Mouse (Mus musculus) embryonic facial prominence, embryonic 11.5 days (tissue): ENCODE measurements around the gene Galnt18. TPM values are rescaled to one million over a fixed set of nuclear protein-coding genes. Genes with fewer than 3 reads are reported as not detected.

Experiments
- ATAC-seq: fragments of 200-750 bp; cut with Nextera tagmentation; replicated peaks from 2 replicates; pipeline ENCODE4 v1.8.0; 2017; ENCODE audit warnings: low read depth; ENCODE audit not compliant: insufficient number of reproducible peaks, low FRiP score, low TSS enrichment
- DNase-seq: peaks from one replicate; pipeline ENCODE4 v3.0.0-alpha.2; 2015; ENCODE audit warnings: low spot score
- H3K27ac ChIP-seq: fragments of 300-500 bp; sonication (generic); replicated peaks from 2 replicates; pipeline ENCODE4 v1.5.1; 2014; ENCODE audit warnings: mild to moderate bottlenecking, low read depth, low read length, control low read depth
- H3K27me3 ChIP-seq: fragments of 300-500 bp; sonication (generic); 2 replicates; pipeline ENCODE4 v1.6.1; 2014; ENCODE audit warnings: mild to moderate bottlenecking, low read length, moderate library complexity, mixed read lengths; ENCODE audit not compliant: control insufficient read depth, insufficient read depth
- H3K36me3 ChIP-seq: fragments of 300-500 bp; sonication (generic); replicated peaks from 2 replicates; pipeline ENCODE4 v1.6.1; 2014; ENCODE audit warnings: low read depth, mild to moderate bottlenecking, low read length, moderate library complexity, mixed read lengths; ENCODE audit not compliant: control insufficient read depth, insufficient read depth
- H3K4me1 ChIP-seq: fragments of 300-500 bp; sonication (generic); 2 replicates; pipeline ENCODE4 v1.6.1; 2014; ENCODE audit warnings: low read length, mixed read lengths; ENCODE audit not compliant: control insufficient read depth, insufficient read depth
- H3K4me2 ChIP-seq: fragments of 300-500 bp; sonication (generic); 2 replicates; pipeline ENCODE4 v1.6.1; 2014; ENCODE audit warnings: low read depth, mild to moderate bottlenecking, control low read depth, low read length, moderate library complexity
- H3K4me3 ChIP-seq: fragments of 300-500 bp; sonication (generic); 2 replicates; pipeline ENCODE4 v1.5.1; 2014; ENCODE audit warnings: low read depth, low read length, control low read depth
- H3K9ac ChIP-seq: fragments of 300-500 bp; sonication (generic); replicated peaks from 2 replicates; pipeline ENCODE4 v1.6.1; 2014; ENCODE audit warnings: mild to moderate bottlenecking, control low read depth, low read length
- H3K9me3 ChIP-seq: fragments of 300-500 bp; sonication (generic); replicated peaks from 2 replicates; pipeline ENCODE4 v1.6.1; 2016; ENCODE audit warnings: mild to moderate bottlenecking, low read length, inconsistent platforms, mixed read lengths; ENCODE audit not compliant: control insufficient read depth
- WGBS: fragments of 180-500 bp; shearing (Covaris S2); extraction: QIAGEN DNeasy Blood & Tissue Kit; methylation state at CpG from one replicate; pipeline ENCODE4 v1.1.7; 2014; 5-methylcytosine and 5-hydroxymethylcytosine counted together
- polyA plus RNA-seq: library from polyadenylated mRNA; unstranded; fragments of >200 nt; fragmentation: Nextera tagmentation; extraction: Ambion mirVana; gene quantifications from 2 replicates; pipeline ENCODE4 v1.2.1, GENCODE M21; 2014

Gene Galnt18
- polyA plus RNA-seq, 1 experiment from 2014 or later: 7.0 TPM

DNA sequence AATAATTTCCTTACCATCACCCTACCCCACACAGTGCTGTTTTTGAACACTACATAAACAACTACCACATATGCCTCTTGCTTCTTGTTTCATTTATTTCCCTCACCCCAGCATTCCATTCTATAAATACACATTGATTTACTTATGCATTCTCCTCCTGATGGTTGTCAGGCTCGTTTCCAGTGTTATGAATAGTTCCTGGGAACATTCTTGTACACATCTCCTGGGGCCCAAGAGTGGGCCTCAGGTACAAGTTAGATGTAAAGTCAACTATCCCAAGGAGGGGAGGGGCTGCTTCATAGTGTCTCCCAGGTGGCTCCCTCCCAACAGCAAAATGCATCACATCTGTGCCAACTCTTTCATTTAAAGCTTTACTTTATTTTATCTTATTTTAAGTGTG lies 251.3 kb downstream of the Galnt18 start:
- Histone ChIP-seq H3K4me2 (no peak overlapping the region), H3K9ac (no peak overlapping the region), H3K36me3 (no peaks in the 10 kb centered on the region), H3K27me3 (no peaks in the 10 kb centered on the region), H3K4me3 (no peak overlapping the region), H3K27ac (no peak overlapping the region), H3K9me3 (no peaks in the 10 kb centered on the region), H3K4me1 (no peaks in the 10 kb centered on the region)
- no peak for ATAC-seq
- DNase-seq: no peak
- 49% methylated on average over 1 of the region's 1 CpGs for WGBS

DNA sequence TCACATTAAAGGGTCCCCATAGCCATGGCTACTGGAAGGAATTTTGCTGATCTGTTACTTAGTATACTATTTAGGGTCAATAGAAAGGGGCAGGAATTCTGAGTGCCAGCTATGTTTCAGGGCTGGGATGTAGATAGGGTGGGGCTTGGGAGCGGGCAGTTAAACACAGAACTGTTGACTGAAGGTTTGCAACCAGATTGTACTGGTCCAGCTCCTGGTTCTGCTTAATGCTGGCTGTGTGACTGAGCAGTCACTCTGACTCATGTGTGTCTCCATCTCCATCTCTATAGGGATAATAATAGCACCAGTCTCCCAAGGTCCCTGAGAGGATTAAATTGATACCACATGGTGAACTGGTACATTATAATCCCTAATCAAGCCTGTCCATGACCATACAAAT lies 258.9 kb downstream of the Galnt18 start:
- Histone ChIP-seq H3K4me1 (no peaks in the 10 kb centered on the region), H3K4me2 (no peak overlapping the region), H3K9me3 (no peaks in the 10 kb centered on the region), H3K27ac (no peak overlapping the region), H3K9ac (no peak overlapping the region), H3K27me3 (no peaks in the 10 kb centered on the region), H3K4me3 (no peak overlapping the region), H3K36me3 (no peaks in the 10 kb centered on the region)
- WGBS: 88% methylated on average over 1 of the region's 1 CpGs
- ATAC-seq (no peak), DNase-seq (no peak)

- H3K4me2 ChIP-seq: no peak overlapping the region
- no peaks in the 10 kb centered on the region for H3K4me1 ChIP-seq
- H3K4me3 ChIP-seq: no peak overlapping the region
- H3K27me3 ChIP-seq: no peaks in the 10 kb centered on the region
- H3K9me3 ChIP-seq: no peaks in the 10 kb centered on the region
- no peaks in the 10 kb centered on the region for H3K36me3 ChIP-seq
- no peak overlapping the region for H3K27ac ChIP-seq
- H3K9ac ChIP-seq: no peak overlapping the region
- DNase-seq (no peak), ATAC-seq (no peak)
- 89% methylated on average over 8 of the region's 8 CpGs for WGBS
These were observed 261.1 kb downstream of the Galnt18 start for GRCm38 (mm10) chr7:111518581-111519242.

GRCm38 (mm10) chr7:111516882-111517281 lies 262.9 kb downstream of the Galnt18 start:
- H3K9me3 ChIP-seq: no peaks in the 10 kb centered on the region
- WGBS: 64% methylated on average over 1 of the region's 1 CpGs
- DNase-seq (no peak), ATAC-seq (no peak)
- no peak overlapping the region for H3K4me2 ChIP-seq
- no peaks in the 10 kb centered on the region for H3K27me3 ChIP-seq
- H3K27ac ChIP-seq: no peak overlapping the region
- H3K36me3 ChIP-seq: no peaks in the 10 kb centered on the region
- H3K4me3 ChIP-seq: no peak overlapping the region
- no peak overlapping the region for H3K9ac ChIP-seq
- H3K4me1 ChIP-seq: no peaks in the 10 kb centered on the region

- Histone ChIP-seq H3K9me3 (no peaks in the 10 kb centered on the region), H3K9ac (no peak overlapping the region), H3K4me1 (no peaks in the 10 kb centered on the region), H3K4me2 (no peak overlapping the region), H3K27me3 (no peaks in the 10 kb centered on the region), H3K4me3 (no peak overlapping the region), H3K36me3 (no peaks in the 10 kb centered on the region), H3K27ac (no peak overlapping the region)
- 97% methylated on average over 2 of the region's 2 CpGs for WGBS
- DNase-seq (no peak), ATAC-seq (no peak)
These were observed 264.3 kb downstream of the Galnt18 start for GRCm38 (mm10) chr7:111515471-111515870.

- no peak for ATAC-seq
- 88% methylated on average over 2 of the region's 2 CpGs for WGBS
- no peaks in the 10 kb centered on the region for H3K27me3 ChIP-seq
These were observed 270.5 kb downstream of the Galnt18 start for GRCm38 (mm10) chr7:111509167-111509854.

GRCm38 (mm10) chr7:111500616-111501015 lies 279.2 kb downstream of the Galnt18 start:
- Histone ChIP-seq H3K4me3 (no peak overlapping the region), H3K9ac (no peak overlapping the region), H3K4me1 (no peaks in the 10 kb centered on the region), H3K9me3 (no peaks in the 10 kb centered on the region), H3K36me3 (no peaks in the 10 kb centered on the region), H3K4me2 (no peak overlapping the region), H3K27ac (no peak overlapping the region), H3K27me3 (no peaks in the 10 kb centered on the region)
- WGBS: 67% methylated on average over 2 of the region's 2 CpGs
- DNase-seq (no peak), ATAC-seq (no peak)

More at GRCm38 (mm10) chr7:111509167-111509854, 270.5 kb downstream of the Galnt18 start:
- Histone ChIP-seq H3K9me3 (no peaks in the 10 kb centered on the region), H3K4me3 (no peak overlapping the region), H3K36me3 (no peaks in the 10 kb centered on the region), H3K9ac (no peak overlapping the region), H3K4me1 (no peaks in the 10 kb centered on the region), H3K4me2 (no peak overlapping the region), H3K27ac (no peak overlapping the region)
- DNase-seq: no peak

DNA sequence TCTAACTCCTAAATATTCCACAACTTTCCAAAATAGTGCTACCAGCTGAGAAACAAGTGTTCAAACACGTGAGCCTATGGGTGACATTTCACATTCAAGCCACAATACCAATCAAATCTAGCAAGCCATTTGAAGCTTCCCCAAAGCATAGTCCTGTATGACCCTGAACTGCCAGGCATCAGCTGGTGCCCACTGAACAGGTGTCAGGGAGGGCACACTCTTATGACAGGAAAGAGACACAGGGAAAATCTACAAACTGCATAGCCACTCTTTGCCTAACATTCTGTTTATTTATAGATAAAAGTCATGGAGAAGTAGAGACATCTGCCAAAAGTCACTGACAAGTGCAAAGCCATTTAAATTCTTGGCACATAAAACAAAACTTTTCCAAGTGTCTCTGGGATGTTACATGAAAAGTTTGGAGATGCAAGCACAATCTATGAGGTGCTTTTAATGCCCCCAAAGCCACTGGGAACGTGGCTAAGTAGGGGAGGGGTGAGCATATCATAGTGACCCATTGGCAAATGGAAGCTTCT lies 280.5 kb downstream of the Galnt18 start:
- H3K4me2 ChIP-seq: no peak overlapping the region
- H3K4me3 ChIP-seq: no peak overlapping the region
- no peaks in the 10 kb centered on the region for H3K4me1 ChIP-seq
- DNase-seq (no peak), ATAC-seq (no peak)
- H3K27ac ChIP-seq: no peak overlapping the region
- no peak overlapping the region for H3K9ac ChIP-seq
- 46% methylated on average over 2 of the region's 2 CpGs for WGBS
- no peaks in the 10 kb centered on the region for H3K36me3 ChIP-seq
- H3K27me3 ChIP-seq: no peaks in the 10 kb centered on the region
- H3K9me3 ChIP-seq: no peaks in the 10 kb centered on the region
